Mouse (Mus musculus) CD4-positive, CD25-positive, alpha-beta regulatory T cell, adult 2 months (primary cell): ENCODE measurements around the gene Klhl18.

Source experiments
- DNase-seq: peaks from one replicate; pipeline ENCODE4 v3.0.0-alpha.2; 2012; ENCODE audit warnings: low read depth, low spot score

The Klhl18 gene

GRCm38 (mm10) chr9:110476124-110477091, at the start of gene Klhl18, which contains the start of gene Kif9:
Klhl18 (minus strand) TSS chr9:110476694.
Kif9 (plus strand) TSS chr9:110476958.
- DNase-seq, result peak; percentile 96

GRCm38 (mm10) chr9:110525737-110526136, 49.2 kb upstream of the Klhl18 start:
- DNase-seq, result no peak

GRCm38 (mm10) chr9:110490913-110491312, 14.4 kb upstream of the Klhl18 start:
- DNase-seq, result peak; percentile 56

GRCm38 (mm10) chr9:110488841-110489240, 12.3 kb upstream of the Klhl18 start:
- no peak for DNase-seq

GRCm38 (mm10) chr9:110478639-110479038, 2.1 kb upstream of the Klhl18 start:
- no peak for DNase-seq

GRCm38 (mm10) chr9:110477951-110478350, 1.5 kb upstream of the Klhl18 start:
- DNase-seq, result no peak

- DNase-seq, result peak; percentile 70
Observed at GRCm38 (mm10) chr9:110466179-110466578, 10.3 kb downstream of the Klhl18 start.

- no peak for DNase-seq
Observed at GRCm38 (mm10) chr9:110465336-110465735, 11.2 kb downstream of the Klhl18 start.

GRCm38 (mm10) chr9:110463983-110464591, 12.4 kb downstream of the Klhl18 start:
- DNase-seq, result no peak

GRCm38 (mm10) chr9:110462321-110462720, 14.2 kb downstream of the Klhl18 start:
- no peak for DNase-seq

GRCm38 (mm10) chr9:110460884-110461815, 15.3 kb downstream of the Klhl18 start:
- peak; percentile 39 for DNase-seq

- DNase-seq, result no peak
Observed at GRCm38 (mm10) chr9:110459145-110459727, 17.3 kb downstream of the Klhl18 start.

- DNase-seq, result peak; percentile 38
Observed at GRCm38 (mm10) chr9:110457926-110458325, 18.6 kb downstream of the Klhl18 start.

- DNase-seq, result no peak
Observed at GRCm38 (mm10) chr9:110452523-110452922, 24.0 kb downstream of the Klhl18 start.

GRCm38 (mm10) chr9:110448857-110449617, 27.5 kb downstream of the Klhl18 start:
- DNase-seq, result peak; percentile 90

GRCm38 (mm10) chr9:110448356-110448755, 28.1 kb downstream of the Klhl18 start:
- DNase-seq, result no peak

GRCm38 (mm10) chr9:110440559-110440958, 35.9 kb downstream of the Klhl18 start:
- DNase-seq, result no peak

GRCm38 (mm10) chr9:110440049-110440448, 36.4 kb downstream of the Klhl18 start:
- no peak for DNase-seq

- DNase-seq, result no peak
Observed at GRCm38 (mm10) chr9:110436041-110436440, 40.5 kb downstream of the Klhl18 start.

GRCm38 (mm10) chr9:110433045-110433444, 43.4 kb downstream of the Klhl18 start:
- no peak for DNase-seq
